12 mouse cellular contexts compared by ENCODE assay signal in the genomic region with DNA sequence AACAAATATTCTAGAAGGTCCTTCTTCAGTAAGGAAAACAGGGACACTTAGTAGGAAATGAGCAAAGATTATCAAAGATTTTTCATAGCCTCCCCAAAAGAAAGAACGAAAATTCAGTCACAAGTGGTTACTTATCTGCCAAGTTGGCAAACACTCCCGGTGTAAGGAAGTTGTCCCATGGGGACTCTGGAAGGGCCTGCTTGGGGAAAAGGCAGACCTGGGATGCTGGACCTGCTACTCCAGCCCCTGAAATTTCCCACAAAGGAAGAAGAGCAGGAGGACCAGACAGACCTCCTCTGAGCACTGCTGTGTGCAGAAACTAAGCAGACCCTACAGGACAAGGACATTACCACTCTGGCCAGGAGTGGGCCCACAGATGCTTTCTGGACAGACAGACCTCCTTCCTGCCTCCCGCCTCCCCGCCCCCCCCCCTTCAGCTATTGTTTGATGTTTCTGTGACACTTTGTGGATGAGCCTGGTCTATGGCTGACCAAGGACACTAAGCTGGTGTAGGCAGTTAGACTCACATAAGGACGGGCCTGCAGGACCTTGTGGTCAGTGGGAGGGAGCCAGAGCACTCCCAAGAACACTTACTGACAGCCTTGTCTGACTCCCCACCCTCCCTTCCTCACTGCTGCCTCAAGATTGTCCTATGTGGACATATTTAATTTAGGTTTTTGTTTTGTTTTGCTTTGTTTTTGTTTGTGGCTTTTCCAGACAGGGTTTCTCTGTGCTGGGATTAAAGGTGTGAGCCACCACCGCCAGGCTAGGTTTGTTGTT. TPM values are rescaled to one million over a fixed set of nuclear protein-coding genes. Genes with fewer than 3 reads are reported as not detected.
A peak's percentile ranks its signal among the peaks of the same experiment; 100 is the strongest.
DNase-seq lines count a peak whose midpoint lies in the region; ATAC-seq lines count a peak whose summit lies in the region.
"Had no signal": no experiment of that assay in that cellular context is flagged by ENCODE, and none has a peak within 500 bp of the region (broad histone marks: within the 10 kb centered on the region; RNA-seq: fewer than 3 reads in every experiment).

No protein-coding gene starts in this region.

- ATAC-seq in forebrain, embryonic 14.5 days = no peak
- no peak for ATAC-seq in liver, embryonic 11.5 days (replicated peaks; ENCODE audit: low FRiP score)
- no peak for ATAC-seq in hindbrain, embryonic 12.5 days (ENCODE audit: low FRiP score)
- ATAC-seq in midbrain, embryonic 16.5 days = no peak
- ATAC-seq: intestine, embryonic 15.5 days had no signal

- peak overlapping the region; percentile 96 for H3K27ac ChIP-seq in forebrain, embryonic 10.5 days
- no peak overlapping the region for H3K27ac ChIP-seq in forebrain, embryonic 14.5 days (ENCODE audit: low read depth, low read length)
- H3K27ac ChIP-seq in liver, embryonic 11.5 days (ENCODE audit: low read depth, low read length) = no peak overlapping the region
- H3K27ac ChIP-seq in hindbrain, embryonic 12.5 days = peak overlapping the region; percentile 97; the same call in 1 of the 2 replicates
- H3K27ac ChIP-seq in midbrain, embryonic 16.5 days (ENCODE audit: low read length) = peak overlapping the region; percentile 90
- H3K27ac ChIP-seq: macrophage had no signal

- 56% methylated on average over 6 of the region's 6 CpGs for whole genome bisulfite sequencing in forebrain, embryonic 10.5 days
- WGBS in forebrain, embryonic 14.5 days = 67% methylated on average over 6 of the region's 6 CpGs
- 65% methylated on average over 6 of the region's 6 CpGs for WGBS in liver, embryonic 11.5 days
- WGBS in hindbrain, embryonic 12.5 days = 49% methylated on average over 6 of the region's 6 CpGs
- WGBS in midbrain, embryonic 16.5 days = 47% methylated on average over 6 of the region's 6 CpGs

- H3K4me3 ChIP-seq in forebrain, embryonic 10.5 days = 0 out of 2 replicates have a peak overlapping the region, but pooled peaks have one; percentile 63
- H3K4me3 ChIP-seq in forebrain, embryonic 14.5 days (ENCODE audit: low read depth, low read length) = no peak overlapping the region
- no peak overlapping the region for H3K4me3 ChIP-seq in liver, embryonic 11.5 days (ENCODE audit: low read depth, low read length)
- no peak overlapping the region for H3K4me3 ChIP-seq in hindbrain, embryonic 12.5 days
- H3K4me3 ChIP-seq in midbrain, embryonic 16.5 days (ENCODE audit: low read depth, low read length) = no peak overlapping the region
- H3K4me3 ChIP-seq: intestine, embryonic 15.5 days had no signal

- H3K36me3 ChIP-seq in forebrain, embryonic 10.5 days (replicated peaks) = no peaks in the 10 kb centered on the region
- no peaks in the 10 kb centered on the region for H3K36me3 ChIP-seq in forebrain, embryonic 14.5 days (ENCODE audit: control insufficient read depth, insufficient read depth, low read length)
- no peaks in the 10 kb centered on the region for H3K36me3 ChIP-seq in liver, embryonic 11.5 days (ENCODE audit: control insufficient read depth, insufficient read depth, low read length)
- H3K36me3 ChIP-seq in hindbrain, embryonic 12.5 days = no peaks in the 10 kb centered on the region
- no peaks in the 10 kb centered on the region for H3K36me3 ChIP-seq in midbrain, embryonic 16.5 days (ENCODE audit: control insufficient read depth, insufficient read depth, low read length)
- H3K36me3 ChIP-seq: G1E; intestine, embryonic 15.5 days had no signal

- H3K9ac ChIP-seq in forebrain, embryonic 14.5 days (ENCODE audit: low read length) = no peak overlapping the region
- H3K9ac ChIP-seq in liver, embryonic 11.5 days (ENCODE audit: low read depth, low read length) = no peak overlapping the region
- no peak overlapping the region for H3K9ac ChIP-seq in hindbrain, embryonic 12.5 days
- H3K9ac ChIP-seq in midbrain, embryonic 16.5 days (ENCODE audit: low read depth, low read length) = no peak overlapping the region
- H3K9ac ChIP-seq: intestine, embryonic 15.5 days had no signal

- peaks cover 9% of the 10 kb centered on the region; the same call in 1 of the 2 replicates for H3K27me3 ChIP-seq in forebrain, embryonic 10.5 days (ENCODE audit: poor library complexity, severe bottlenecking)
- H3K27me3 ChIP-seq in forebrain, embryonic 14.5 days (replicated peaks; ENCODE audit: control insufficient read depth, insufficient read depth, low read length) = no peaks in the 10 kb centered on the region
- H3K27me3 ChIP-seq in liver, embryonic 11.5 days (replicated peaks; ENCODE audit: control insufficient read depth, insufficient read depth, low read length) = no peaks in the 10 kb centered on the region
- H3K27me3 ChIP-seq in hindbrain, embryonic 12.5 days = 0 out of 2 replicates have a peak, but pooled peaks cover under 1% of the 10 kb centered on the region
- H3K27me3 ChIP-seq in midbrain, embryonic 16.5 days (ENCODE audit: control insufficient read depth, insufficient read depth, low read depth, low read length) = no peaks in the 10 kb centered on the region
- H3K27me3 ChIP-seq: intestine, embryonic 15.5 days had no signal

- DNase-seq in forebrain, embryonic 10.5 days (ENCODE audit: extremely low spot score, low spot score) = peak; percentile 13
- DNase-seq in forebrain, embryonic 14.5 days (ENCODE audit: low spot score) = no peak
- peak; percentile 1 for DNase-seq in liver
- no peak for DNase-seq in liver, embryonic 11.5 days (ENCODE audit: low spot score)
- no peak for DNase-seq in retina, embryonic 14.5 days (ENCODE audit: low spot score)
- DNase-seq in urinary bladder, postnatal 10 days (ENCODE audit: low spot score) = no peak
- DNase-seq: heart, adult 18-20 months had no signal

- no peaks in the 10 kb centered on the region for H3K9me3 ChIP-seq in forebrain, embryonic 10.5 days
- H3K9me3 ChIP-seq in forebrain, embryonic 14.5 days (replicated peaks; ENCODE audit: control insufficient read depth, low read length) = no peaks in the 10 kb centered on the region
- H3K9me3 ChIP-seq in liver, embryonic 11.5 days (ENCODE audit: control insufficient read depth, low read length) = no peaks in the 10 kb centered on the region
- H3K9me3 ChIP-seq in hindbrain, embryonic 12.5 days (replicated peaks) = no peaks in the 10 kb centered on the region
- no peaks in the 10 kb centered on the region for H3K9me3 ChIP-seq in midbrain, embryonic 16.5 days (replicated peaks; ENCODE audit: control insufficient read depth, low read length, poor library complexity, severe bottlenecking)
- H3K9me3 ChIP-seq: G1E; intestine, embryonic 15.5 days had no signal

- peaks cover 60% of the 10 kb centered on the region for H3K4me1 ChIP-seq in forebrain, embryonic 10.5 days
- peaks cover 25% of the 10 kb centered on the region for H3K4me1 ChIP-seq in forebrain, embryonic 14.5 days (ENCODE audit: control insufficient read depth, insufficient read depth, low read length)
- peaks cover 33% of the 10 kb centered on the region for H3K4me1 ChIP-seq in liver, embryonic 11.5 days (replicated peaks; ENCODE audit: control insufficient read depth, insufficient read depth, low read length)
- H3K4me1 ChIP-seq in hindbrain, embryonic 12.5 days = peaks cover 45% of the 10 kb centered on the region
- peaks cover 39% of the 10 kb centered on the region for H3K4me1 ChIP-seq in midbrain, embryonic 16.5 days (ENCODE audit: control insufficient read depth, insufficient read depth, low read length)

- H3K4me2 ChIP-seq in forebrain, embryonic 14.5 days (ENCODE audit: low read length) = no peak overlapping the region
- H3K4me2 ChIP-seq in liver, embryonic 11.5 days = no peak overlapping the region
- H3K4me2 ChIP-seq in hindbrain, embryonic 12.5 days (replicated peaks) = no peak overlapping the region
- H3K4me2 ChIP-seq in midbrain, embryonic 16.5 days (ENCODE audit: low read length) = no peak overlapping the region
- H3K4me2 ChIP-seq: intestine, embryonic 15.5 days had no signal

RNA-seq across cellular contexts. Expression of gene Actg1, which starts 34.2 kb away (rescaled TPM):
- polyA plus RNA-seq in forebrain, embryonic 10.5 days (2016; fragmentation: Nextera tagmentation; extraction: Ambion mirVana) = 2,559 and 2,733 TPM in 2 replicates
- polyA plus RNA-seq in forebrain, embryonic 14.5 days (2014; fragmentation: Nextera tagmentation; extraction: Ambion mirVana) = 3,852 and 3,863 TPM in 2 replicates
- 1,592 and 1,704 TPM in 2 replicates for polyA plus RNA-seq in liver, embryonic 11.5 days (2014; fragmentation: Nextera tagmentation; extraction: Ambion mirVana)
- 3,608 and 3,685 TPM in 2 replicates for polyA plus RNA-seq in hindbrain, embryonic 12.5 days (2016; fragmentation: Nextera tagmentation; extraction: Ambion mirVana)
- polyA plus RNA-seq in midbrain, embryonic 16.5 days (2015; fragmentation: Nextera tagmentation; extraction: Ambion mirVana) = 4,277 and 4,299 TPM in 2 replicates

RNA-seq across cellular contexts. Expression of gene Fscn2, which starts 47.2 kb away (rescaled TPM):
- 0.32 TPM in 1 of 2 replicates, not detected in the other for polyA plus RNA-seq in forebrain, embryonic 10.5 days (2016; fragmentation: Nextera tagmentation; extraction: Ambion mirVana)
- polyA plus RNA-seq in forebrain, embryonic 14.5 days (2014; fragmentation: Nextera tagmentation; extraction: Ambion mirVana) = 0.75 and 1.4 TPM in 2 replicates
- polyA plus RNA-seq in liver, embryonic 11.5 days (2014; fragmentation: Nextera tagmentation; extraction: Ambion mirVana) = 0.29 TPM in 1 of 2 replicates, not detected in the other
- polyA plus RNA-seq in hindbrain, embryonic 12.5 days (2016; fragmentation: Nextera tagmentation; extraction: Ambion mirVana) = 1.2 and 1.3 TPM in 2 replicates
- polyA plus RNA-seq in midbrain, embryonic 16.5 days (2015; fragmentation: Nextera tagmentation; extraction: Ambion mirVana) = 1.2 and 1.3 TPM in 2 replicates
- polyA plus RNA-seq: G1E, macrophage had no signal

Comparison
In these comparisons a context has a peak if more than half of its experiments do, and no peak if none do; other contexts are left out.
1. DNase-seq: peak in forebrain, embryonic 10.5 days (single experiment) and liver (single experiment); none in forebrain, embryonic 14.5 days (single experiment), liver, embryonic 11.5 days (single experiment), retina, embryonic 14.5 days (single experiment) and urinary bladder, postnatal 10 days (single experiment).
2. H3K27ac ChIP-seq: peak in forebrain, embryonic 10.5 days (single experiment), hindbrain, embryonic 12.5 days (single experiment) and midbrain, embryonic 16.5 days (single experiment); none in forebrain, embryonic 14.5 days (single experiment) and liver, embryonic 11.5 days (single experiment).